Mouse (Mus musculus): ENCODE measurements around the gene Atrnl1. TPM values are rescaled to one million over a fixed set of nuclear protein-coding genes. Genes with fewer than 3 reads are reported as not detected.

Gene Atrnl1
- polyA plus RNA-seq, 1 experiment from 2014 or later = 7.6 TPM

DNA sequence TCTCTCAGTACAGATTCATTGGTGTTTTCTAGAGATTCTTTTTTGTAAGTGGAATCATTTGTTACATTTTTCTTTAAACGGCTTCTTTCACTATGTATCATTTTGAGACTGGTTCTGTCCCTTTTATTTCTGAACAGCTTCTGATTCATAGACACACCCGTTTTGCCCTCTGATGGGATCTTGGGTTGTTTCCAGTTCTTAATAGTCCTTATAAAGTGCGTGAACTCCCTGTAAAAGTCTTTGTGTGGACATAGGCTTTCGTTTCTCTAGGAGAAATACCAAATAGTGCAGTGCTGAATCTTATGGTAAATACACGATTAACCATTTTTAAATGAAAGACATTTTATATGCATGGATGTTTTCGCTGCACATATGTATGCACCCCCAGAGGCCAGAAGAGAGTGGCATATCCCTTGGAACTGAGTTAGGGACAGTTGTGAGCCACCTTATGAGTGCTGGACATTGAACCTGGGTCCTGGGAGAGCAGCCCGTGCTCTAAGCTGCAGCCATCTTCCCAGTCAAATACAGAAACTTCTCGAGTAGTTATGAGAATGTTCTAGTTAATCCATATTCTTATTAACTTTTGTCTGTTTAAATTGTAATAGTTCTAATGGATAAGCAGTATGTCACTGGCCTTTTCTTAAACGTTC lies 5.3 kb downstream of the Atrnl1 start:
- Histone ChIP-seq H3K4me3 (ENCODE audit: low read depth, low read length) (no peak overlapping the region), H3K4me1 (ENCODE audit: control insufficient read depth, insufficient read depth, low read length) (peaks cover 5% of the 10 kb centered on the region; the same call in 1 of the 2 replicates), H3K27me3 (ENCODE audit: control insufficient read depth, insufficient read depth, low read length) (no peaks in the 10 kb centered on the region), H3K36me3 (ENCODE audit: control insufficient read depth, insufficient read depth, low read length) (0 out of 2 replicates have a peak, but pooled peaks cover 2% of the 10 kb centered on the region), H3K9me3 (ENCODE audit: control insufficient read depth, low read length) (no peaks in the 10 kb centered on the region), H3K4me2 (ENCODE audit: low read depth) (no peak overlapping the region), H3K9ac (ENCODE audit: low read length) (no peak overlapping the region), H3K27ac (ENCODE audit: low read depth, low read length) (no peak overlapping the region)
- WGBS = 92% methylated on average over 9 of the region's 9 CpGs
- ATAC-seq (ENCODE audit: insufficient read depth, low FRiP score, low TSS enrichment) (no peak), DNase-seq (ENCODE audit: low spot score) (no peak)

DNA sequence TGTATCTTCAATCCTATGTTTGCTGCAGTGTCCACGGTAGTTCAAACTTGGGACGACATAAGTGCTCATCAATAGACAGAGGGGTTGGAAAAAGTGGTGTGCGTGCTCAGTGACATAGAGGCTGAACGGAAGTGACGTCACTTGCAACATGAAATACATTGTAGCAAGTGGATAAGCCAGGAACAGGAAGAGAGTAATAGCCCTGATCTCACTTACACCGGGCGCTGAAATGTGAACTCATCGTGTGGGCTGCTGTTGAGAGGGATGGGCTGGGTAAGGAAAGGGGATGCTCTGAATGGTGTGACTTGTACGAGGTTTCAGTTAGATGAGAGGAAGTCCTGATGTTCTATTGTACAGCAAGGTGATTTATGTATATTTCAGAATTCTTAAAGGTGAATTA lies 8.3 kb downstream of the Atrnl1 start:
- H3K27ac ChIP-seq (ENCODE audit: low read depth, low read length) = no peak overlapping the region
- H3K9ac ChIP-seq (ENCODE audit: low read length) = no peak overlapping the region
- H3K36me3 ChIP-seq (ENCODE audit: control insufficient read depth, insufficient read depth, low read length) = 0 out of 2 replicates have a peak, but pooled peaks cover 2% of the 10 kb centered on the region
- ATAC-seq (ENCODE audit: insufficient read depth, low FRiP score, low TSS enrichment) = no peak
- H3K4me2 ChIP-seq (ENCODE audit: low read depth) = no peak overlapping the region
- H3K9me3 ChIP-seq (ENCODE audit: control insufficient read depth, low read length) = no peaks in the 10 kb centered on the region
- H3K27me3 ChIP-seq (ENCODE audit: control insufficient read depth, insufficient read depth, low read length) = no peaks in the 10 kb centered on the region
- DNase-seq (ENCODE audit: low spot score) = no peak
- H3K4me3 ChIP-seq (ENCODE audit: low read depth, low read length) = no peak overlapping the region
- no peaks in the 10 kb centered on the region for H3K4me1 ChIP-seq (ENCODE audit: control insufficient read depth, insufficient read depth, low read length)
- 86% methylated on average over 9 of the region's 9 CpGs for WGBS

DNA sequence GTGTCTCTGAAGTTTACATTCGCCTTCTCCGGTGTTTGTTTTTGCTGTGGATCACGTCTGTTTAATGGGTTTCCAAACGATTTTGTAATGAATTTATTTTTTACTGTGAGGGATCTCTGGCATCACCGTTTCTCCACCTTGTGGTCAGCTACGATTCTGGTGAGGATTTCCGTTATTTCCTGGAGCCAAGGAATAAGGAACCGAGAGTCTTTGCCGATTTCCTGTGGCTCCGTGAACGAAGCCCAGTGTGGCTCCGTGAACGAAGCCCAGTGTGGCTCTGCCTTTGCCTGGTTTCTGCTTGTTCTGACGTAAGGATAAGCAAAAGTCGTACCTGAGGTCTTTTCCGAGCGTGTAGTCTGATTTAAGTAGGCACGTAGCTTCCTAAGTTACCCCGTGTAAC lies 11.0 kb downstream of the Atrnl1 start:
- Histone ChIP-seq H3K27me3 (ENCODE audit: control insufficient read depth, insufficient read depth, low read length) (no peaks in the 10 kb centered on the region), H3K27ac (ENCODE audit: low read depth, low read length) (no peak overlapping the region), H3K36me3 (ENCODE audit: control insufficient read depth, insufficient read depth, low read length) (0 out of 2 replicates have a peak, but pooled peaks cover 2% of the 10 kb centered on the region), H3K9ac (ENCODE audit: low read length) (no peak overlapping the region), H3K4me3 (ENCODE audit: low read depth, low read length) (no peak overlapping the region), H3K9me3 (ENCODE audit: control insufficient read depth, low read length) (no peaks in the 10 kb centered on the region), H3K4me2 (ENCODE audit: low read depth) (no peak overlapping the region), H3K4me1 (ENCODE audit: control insufficient read depth, insufficient read depth, low read length) (no peaks in the 10 kb centered on the region)
- ATAC-seq (ENCODE audit: insufficient read depth, low FRiP score, low TSS enrichment) = no peak
- no peak for DNase-seq (ENCODE audit: low spot score)
- WGBS = 90% methylated on average over 19 of the region's 19 CpGs

DNA sequence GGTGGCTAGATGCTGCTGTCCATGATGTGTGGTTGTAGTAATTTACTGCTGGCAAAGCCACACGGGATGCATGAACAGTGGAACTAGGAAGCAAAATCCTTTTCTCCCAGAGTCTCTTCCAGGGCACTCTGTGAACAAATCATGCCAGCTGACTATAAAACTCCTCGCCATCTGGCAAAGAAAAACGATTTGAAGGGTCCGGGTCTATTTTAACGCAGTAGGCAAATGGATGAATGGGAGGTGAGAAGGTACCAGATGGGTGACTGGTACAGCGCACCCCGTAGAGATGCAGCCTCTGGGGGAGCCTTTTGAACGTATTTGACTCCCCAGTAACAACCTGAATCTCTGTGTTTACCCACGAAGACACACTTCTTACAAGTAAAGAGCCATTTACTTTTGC lies 14.9 kb downstream of the Atrnl1 start:
- DNase-seq (ENCODE audit: low spot score) = no peak
- H3K4me3 ChIP-seq (ENCODE audit: low read depth, low read length) = no peak overlapping the region
- WGBS = 80% methylated on average over 9 of the region's 9 CpGs

DNA sequence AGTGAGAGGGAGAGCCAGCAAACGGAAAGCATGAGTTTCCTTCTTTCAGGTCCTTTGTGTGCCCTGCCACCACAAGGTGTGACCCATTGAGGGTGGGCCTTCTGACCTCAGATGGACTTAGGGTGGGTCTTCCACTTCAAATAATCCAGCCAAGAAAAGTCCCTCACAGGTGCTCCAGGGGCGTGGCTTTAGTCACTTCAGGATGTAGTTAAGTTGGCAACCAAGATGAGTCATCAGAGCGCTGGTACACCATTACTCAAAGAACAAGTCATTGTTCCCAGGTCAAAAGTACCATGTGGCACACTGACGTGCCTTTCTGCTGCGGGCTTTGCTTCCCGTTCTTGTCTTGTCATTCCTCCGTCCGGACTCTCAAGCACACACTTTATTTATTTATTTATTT lies 16.4 kb downstream of the Atrnl1 start:
- no peak overlapping the region for H3K4me3 ChIP-seq (ENCODE audit: low read depth, low read length)
- no peak overlapping the region for H3K4me2 ChIP-seq (ENCODE audit: low read depth)
- no peaks in the 10 kb centered on the region for H3K9me3 ChIP-seq (ENCODE audit: control insufficient read depth, low read length)
- no peak overlapping the region for H3K9ac ChIP-seq (ENCODE audit: low read length)
- H3K36me3 ChIP-seq (ENCODE audit: control insufficient read depth, insufficient read depth, low read length) = no peaks in the 10 kb centered on the region
- H3K4me1 ChIP-seq (ENCODE audit: control insufficient read depth, insufficient read depth, low read length) = no peaks in the 10 kb centered on the region
- no peak for DNase-seq (ENCODE audit: low spot score)
- ATAC-seq (ENCODE audit: insufficient read depth, low FRiP score, low TSS enrichment) = no peak
- 89% methylated on average over 8 of the region's 8 CpGs for WGBS
- H3K27me3 ChIP-seq (ENCODE audit: control insufficient read depth, insufficient read depth, low read length) = no peaks in the 10 kb centered on the region
- no peak overlapping the region for H3K27ac ChIP-seq (ENCODE audit: low read depth, low read length)

More for the DNA sequence above, 14.9 kb downstream of the Atrnl1 start:
- Histone ChIP-seq H3K36me3 (ENCODE audit: control insufficient read depth, insufficient read depth, low read length) (no peaks in the 10 kb centered on the region), H3K4me2 (ENCODE audit: low read depth) (no peak overlapping the region), H3K4me1 (ENCODE audit: control insufficient read depth, insufficient read depth, low read length) (no peaks in the 10 kb centered on the region), H3K9ac (ENCODE audit: low read length) (no peak overlapping the region), H3K27ac (ENCODE audit: low read depth, low read length) (no peak overlapping the region), H3K9me3 (ENCODE audit: control insufficient read depth, low read length) (no peaks in the 10 kb centered on the region), H3K27me3 (ENCODE audit: control insufficient read depth, insufficient read depth, low read length) (no peaks in the 10 kb centered on the region)
- no peak for ATAC-seq (ENCODE audit: insufficient read depth, low FRiP score, low TSS enrichment)

DNA sequence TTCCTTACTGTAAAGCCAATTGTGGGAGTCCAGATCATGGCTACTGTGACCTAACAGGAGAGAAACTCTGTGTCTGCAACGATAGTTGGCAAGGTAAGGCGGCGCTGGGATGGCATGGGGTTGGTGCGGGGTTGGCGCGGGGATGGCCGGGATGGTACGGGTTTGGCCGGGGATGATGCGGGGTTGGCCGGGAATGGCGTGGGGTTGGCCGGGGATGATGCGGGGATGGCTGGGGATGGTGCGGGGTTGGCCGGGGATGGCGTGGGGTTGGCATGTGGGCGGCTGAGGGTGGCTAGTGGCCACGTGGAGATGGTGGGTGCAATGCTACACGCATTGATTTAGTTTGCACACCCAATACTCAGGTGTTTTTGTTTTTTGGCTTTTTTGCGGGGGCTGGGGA lies 31.7 kb downstream of the Atrnl1 start:
- Histone ChIP-seq H3K4me2 (ENCODE audit: low read depth) (no peak overlapping the region), H3K9me3 (ENCODE audit: control insufficient read depth, low read length) (no peaks in the 10 kb centered on the region), H3K4me1 (ENCODE audit: control insufficient read depth, insufficient read depth, low read length) (no peaks in the 10 kb centered on the region), H3K4me3 (ENCODE audit: low read depth, low read length) (no peak overlapping the region), H3K9ac (ENCODE audit: low read length) (no peak overlapping the region), H3K27ac (ENCODE audit: low read depth, low read length) (no peak overlapping the region), H3K36me3 (ENCODE audit: control insufficient read depth, insufficient read depth, low read length) (no peaks in the 10 kb centered on the region), H3K27me3 (ENCODE audit: control insufficient read depth, insufficient read depth, low read length) (no peaks in the 10 kb centered on the region)
- ATAC-seq (ENCODE audit: insufficient read depth, low FRiP score, low TSS enrichment) = no peak
- DNase-seq (ENCODE audit: low spot score) = no peak
- WGBS = 97% methylated on average over 21 of the region's 21 CpGs

DNA sequence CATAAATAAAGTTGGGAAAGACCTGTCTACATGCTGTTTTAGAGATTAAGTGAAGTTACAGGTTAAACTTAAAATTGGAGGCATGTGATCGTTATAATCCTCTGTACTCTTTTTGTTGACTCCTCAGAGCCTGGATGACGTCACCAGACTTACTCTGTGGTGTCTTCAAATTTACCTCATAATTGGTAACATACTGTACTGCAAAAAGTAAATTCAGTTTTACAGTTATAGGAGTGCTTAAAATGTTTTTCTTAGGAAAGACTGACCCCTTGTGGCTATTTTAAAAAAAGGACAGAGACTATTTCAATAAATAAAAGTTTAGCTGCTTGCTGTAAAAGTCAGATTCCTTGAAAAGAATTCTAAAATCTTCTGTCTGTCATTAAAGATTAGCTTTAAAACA lies 32.1 kb downstream of the Atrnl1 start:
- DNase-seq (ENCODE audit: low spot score) = no peak

DNA sequence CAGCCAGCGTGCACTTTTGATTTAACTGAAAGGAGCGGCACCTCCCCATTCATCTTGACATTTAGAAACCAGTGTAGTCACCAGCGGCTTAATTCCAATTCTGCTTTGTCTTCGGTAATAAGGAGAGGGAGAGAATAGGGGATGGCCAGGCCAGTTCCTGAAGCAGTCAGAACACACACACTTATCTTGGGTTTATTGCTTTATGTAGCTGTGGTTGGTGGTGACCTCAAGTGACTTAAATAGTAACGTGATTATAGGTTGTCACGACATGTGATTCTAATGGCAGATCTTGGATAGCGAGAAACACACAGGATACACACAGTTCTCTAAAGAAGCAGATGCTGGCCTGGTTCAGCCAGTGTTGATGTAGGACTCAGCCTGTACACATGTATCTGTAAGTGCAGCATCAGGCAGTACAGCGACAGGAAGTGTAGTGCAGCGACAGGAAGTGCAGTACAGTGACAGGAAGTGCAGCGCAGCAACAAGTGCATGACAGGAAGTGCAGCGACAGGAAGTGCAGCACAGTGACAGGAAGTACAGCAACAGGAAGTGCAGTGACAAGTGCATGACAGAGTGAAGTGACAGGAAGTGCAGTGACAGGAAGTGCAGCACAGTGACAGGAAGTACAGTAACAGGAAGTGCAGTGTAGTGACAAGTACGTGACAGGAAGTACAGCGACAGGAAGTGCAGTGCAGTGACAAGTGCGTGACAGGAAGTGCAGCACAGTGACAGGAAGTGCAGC lies 37.5 kb downstream of the Atrnl1 start:
- 87% methylated on average over 14 of the region's 14 CpGs for WGBS
- H3K4me1 ChIP-seq (ENCODE audit: control insufficient read depth, insufficient read depth, low read length) = no peaks in the 10 kb centered on the region
- no peaks in the 10 kb centered on the region for H3K9me3 ChIP-seq (ENCODE audit: control insufficient read depth, low read length)
- DNase-seq (ENCODE audit: low spot score) (no peak), ATAC-seq (ENCODE audit: insufficient read depth, low FRiP score, low TSS enrichment) (no peak)
- H3K4me2 ChIP-seq (ENCODE audit: low read depth) = no peak overlapping the region
- H3K27me3 ChIP-seq (ENCODE audit: control insufficient read depth, insufficient read depth, low read length) = no peaks in the 10 kb centered on the region
- no peak overlapping the region for H3K9ac ChIP-seq (ENCODE audit: low read length)
- H3K36me3 ChIP-seq (ENCODE audit: control insufficient read depth, insufficient read depth, low read length) = no peaks in the 10 kb centered on the region
- H3K4me3 ChIP-seq (ENCODE audit: low read depth, low read length) = no peak overlapping the region
- H3K27ac ChIP-seq (ENCODE audit: low read depth, low read length) = no peak overlapping the region

More for the DNA sequence above, 32.1 kb downstream of the Atrnl1 start:
- Histone ChIP-seq H3K4me2 (ENCODE audit: low read depth) (no peak overlapping the region), H3K9me3 (ENCODE audit: control insufficient read depth, low read length) (no peaks in the 10 kb centered on the region), H3K4me1 (ENCODE audit: control insufficient read depth, insufficient read depth, low read length) (no peaks in the 10 kb centered on the region), H3K4me3 (ENCODE audit: low read depth, low read length) (no peak overlapping the region), H3K9ac (ENCODE audit: low read length) (no peak overlapping the region), H3K27me3 (ENCODE audit: control insufficient read depth, insufficient read depth, low read length) (no peaks in the 10 kb centered on the region), H3K27ac (ENCODE audit: low read depth, low read length) (no peak overlapping the region), H3K36me3 (ENCODE audit: control insufficient read depth, insufficient read depth, low read length) (no peaks in the 10 kb centered on the region)
- no peak for ATAC-seq (ENCODE audit: insufficient read depth, low FRiP score, low TSS enrichment)
- 78% methylated on average over 2 of the region's 2 CpGs for WGBS

DNA sequence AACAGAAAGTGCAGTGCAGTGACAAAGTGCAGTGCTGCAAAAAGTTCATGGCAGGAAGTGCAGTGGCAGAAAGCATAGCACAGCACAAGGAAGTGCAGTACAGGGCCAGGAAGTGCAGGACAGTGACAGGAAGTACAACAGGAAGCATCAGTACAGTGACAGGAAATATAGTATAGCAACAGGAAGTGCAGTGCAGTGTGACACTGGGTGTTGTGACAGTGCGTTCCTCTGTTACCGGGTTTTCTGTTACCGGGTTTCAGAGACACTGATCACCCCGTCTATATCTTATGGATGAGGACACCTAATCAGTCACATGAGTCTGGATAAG lies 38.1 kb downstream of the Atrnl1 start:
- Histone ChIP-seq H3K36me3 (ENCODE audit: control insufficient read depth, insufficient read depth, low read length) (no peaks in the 10 kb centered on the region), H3K4me2 (ENCODE audit: low read depth) (no peak overlapping the region), H3K4me1 (ENCODE audit: control insufficient read depth, insufficient read depth, low read length) (no peaks in the 10 kb centered on the region), H3K4me3 (ENCODE audit: low read depth, low read length) (no peak overlapping the region), H3K9ac (ENCODE audit: low read length) (no peak overlapping the region), H3K9me3 (ENCODE audit: control insufficient read depth, low read length) (no peaks in the 10 kb centered on the region), H3K27me3 (ENCODE audit: control insufficient read depth, insufficient read depth, low read length) (no peaks in the 10 kb centered on the region), H3K27ac (ENCODE audit: low read depth, low read length) (no peak overlapping the region)
- WGBS = 98% methylated on average over 4 of the region's 4 CpGs
- no peak for DNase-seq (ENCODE audit: low spot score)
- no peak for ATAC-seq (ENCODE audit: insufficient read depth, low FRiP score, low TSS enrichment)

All from neural tube, embryonic 11.5 days (tissue).